Mouse (Mus musculus) erythroid progenitor cell, adult 5-6 weeks (primary cell): ENCODE measurements around the gene Acad8. TPM values are rescaled to one million over a fixed set of nuclear protein-coding genes. Genes with fewer than 3 reads are reported as not detected.

Source experiments
- ATAC-seq: replicated peaks from 2 replicates; pipeline ENCODE4 v1.8.0; 2016; ENCODE audit warnings: moderate number of reproducible peaks, mild to moderate bottlenecking, moderate TSS enrichment, inconsistent platforms; ENCODE audit not compliant: poor library complexity, low FRiP score, severe bottlenecking
- total RNA-seq, 2 experiments: library from RNA; stranded (forward) in 1 of 2; stranded (reverse) in 1 of 2; fragments of 150-400 nt in 1 of 2; fragments of 186-747, 209-891 nt in 1 of 2; gene quantifications; 2 replicates each; pipeline versions ENCODE4 v1.2.3 to v1.2.4; 2015 to 2017; ENCODE audit warnings: low replicate concordance in 2 of 2

The Acad8 gene
- total RNA-seq, 2 experiments from 2014 or later = 4.8 TPM; not detected in 1

DNA sequence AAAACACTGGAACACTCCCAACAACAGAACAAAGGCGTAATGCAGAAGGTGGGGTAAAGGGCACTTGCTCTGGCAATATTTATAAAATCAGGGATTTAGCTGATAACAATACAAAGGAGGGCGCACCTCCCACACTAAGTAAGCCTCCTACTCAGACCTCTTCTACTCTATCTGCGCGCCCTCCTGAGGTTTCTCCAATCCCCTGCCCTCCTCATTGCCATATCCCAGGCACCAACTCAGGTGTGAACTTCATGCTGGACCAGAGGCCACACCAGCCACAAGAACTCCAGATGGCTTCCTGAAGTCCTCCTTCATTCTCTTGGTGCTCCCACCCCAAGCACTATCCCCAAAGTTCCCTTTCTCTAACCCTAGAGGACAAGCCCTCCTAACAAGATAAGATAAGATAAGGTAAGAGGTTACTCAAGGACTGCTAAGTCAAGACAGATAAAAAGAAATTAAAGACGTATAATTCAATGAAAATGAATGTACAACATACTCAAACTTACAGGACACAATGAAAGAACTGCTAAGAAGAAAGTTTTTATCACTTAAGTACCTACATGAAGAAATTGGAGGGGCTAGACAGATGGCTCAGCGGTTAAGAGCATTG is 13.6 kb downstream of the Acad8 start:
- ATAC-seq = no peak

DNA sequence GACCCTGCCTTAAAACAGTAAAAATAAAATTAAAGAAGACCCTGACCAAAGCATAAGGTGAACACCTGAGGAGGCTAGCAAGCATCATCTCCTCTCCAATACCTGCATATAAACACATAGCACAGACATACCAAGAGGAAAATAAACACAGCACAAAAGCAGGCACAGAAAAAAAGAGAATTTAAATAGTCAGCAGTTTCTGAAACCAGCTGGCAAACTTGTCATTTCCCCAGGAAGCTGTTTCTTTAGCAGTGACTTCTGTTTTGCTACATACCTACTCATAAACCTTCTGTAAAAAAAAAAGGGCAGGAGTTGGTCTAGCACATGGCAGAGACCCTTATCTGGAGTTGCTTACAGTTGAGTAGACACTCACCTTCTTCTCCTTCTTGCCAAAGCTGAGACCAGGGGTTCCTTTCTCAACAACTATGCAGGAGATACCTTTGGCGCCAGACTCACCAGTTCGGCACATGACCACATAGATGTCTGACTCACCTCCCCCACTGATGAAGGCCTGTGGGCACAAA is 14.2 kb downstream of the Acad8 start:
- no peak for ATAC-seq

DNA sequence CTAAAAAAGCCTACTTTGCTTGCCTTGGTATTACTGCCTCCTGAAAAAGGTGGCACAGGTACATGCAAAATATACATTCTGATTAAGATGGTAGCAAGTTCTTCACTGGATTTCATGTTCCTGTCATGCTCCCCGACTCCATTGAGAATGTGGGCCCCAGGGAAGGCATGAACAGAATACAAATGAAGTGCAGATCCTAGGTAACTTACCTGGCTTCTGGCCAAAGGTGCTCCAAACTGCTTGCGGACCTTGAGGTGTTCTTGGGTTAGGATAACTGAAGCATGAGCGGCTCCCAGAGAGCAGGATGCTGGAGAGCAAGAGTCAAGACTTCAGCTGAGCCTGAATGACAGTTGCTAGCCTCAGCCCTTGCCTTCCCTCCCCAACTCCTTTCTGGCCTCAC is 20.6 kb downstream of the Acad8 start:
- ATAC-seq = no peak

DNA sequence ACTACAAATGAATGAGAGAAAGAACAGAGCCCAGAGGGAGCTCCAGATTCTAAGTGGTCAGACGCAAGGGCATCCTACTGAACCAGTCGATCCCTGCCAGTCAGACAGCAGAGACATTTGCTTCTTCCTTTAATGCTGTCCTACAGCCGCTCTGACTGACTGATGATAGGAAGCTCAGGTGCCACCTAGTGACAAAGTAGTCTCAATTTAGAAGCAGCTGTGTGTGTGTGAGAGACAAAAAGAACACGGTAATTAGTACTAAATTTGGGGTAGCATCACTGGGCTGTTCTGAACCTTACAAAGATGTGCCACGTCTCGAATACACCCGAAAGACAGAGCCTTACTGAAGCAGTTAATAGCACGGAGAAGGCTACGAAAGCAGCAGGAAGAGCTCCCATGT is 21.6 kb downstream of the Acad8 start:
- no peak for ATAC-seq

DNA sequence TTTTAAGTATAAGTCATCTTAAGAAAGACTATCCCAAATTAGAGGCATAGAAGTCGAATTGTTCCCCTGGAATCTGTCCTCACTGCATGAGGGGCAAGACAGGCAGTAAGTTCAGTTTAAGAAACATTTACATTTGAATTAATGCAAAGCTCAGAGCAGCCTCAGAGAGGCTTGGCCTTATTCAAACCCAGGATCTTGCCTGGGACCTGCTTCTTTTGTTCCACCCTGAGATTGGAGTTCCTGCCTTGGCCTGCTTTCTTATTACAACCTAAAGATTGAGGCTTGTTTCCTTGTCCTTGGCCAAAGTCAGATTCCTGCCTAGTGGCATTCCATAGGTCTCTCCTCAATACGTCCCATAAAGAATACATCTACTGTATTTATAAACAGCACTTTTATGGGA is 51.6 kb downstream of the Acad8 start:
- ATAC-seq = no peak

DNA sequence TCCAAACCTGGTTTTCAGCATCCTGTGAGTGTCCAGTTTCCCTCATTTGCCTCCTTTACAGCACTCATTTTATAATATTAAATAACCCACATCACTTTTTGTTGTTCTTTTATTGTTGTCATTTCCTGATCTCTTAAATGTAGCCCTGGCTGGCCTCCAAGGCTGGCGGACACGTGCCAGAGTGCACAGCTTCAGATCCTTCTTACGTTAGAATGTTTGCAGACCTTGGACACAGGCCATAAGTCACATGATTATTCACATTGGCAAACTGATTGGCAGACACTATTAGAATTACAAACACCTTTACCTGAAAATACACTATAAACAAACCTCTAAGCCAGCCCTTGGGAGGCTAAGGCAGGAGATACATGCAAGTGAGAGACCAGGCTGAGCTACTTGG is 75.2 kb downstream of the Acad8 start:
- ATAC-seq = no peak

Other genes starting within 250 kb of the Acad8 start
- gene Glb1l2, start 193.1 kb downstream of the Acad8 start, total RNA-seq (2015; ENCODE audit: low replicate concordance) = not detected in 2 replicates
- 0.91 TPM in 1 of 2 replicates, not detected in the other for gene Glb1l2, start 193.1 kb downstream of the Acad8 start, total RNA-seq (2017; ENCODE audit: low replicate concordance)
- not detected in 2 replicates for gene Glb1l3, start 138.7 kb downstream of the Acad8 start, total RNA-seq (2015; ENCODE audit: low replicate concordance)
- gene Glb1l3, start 138.7 kb downstream of the Acad8 start, total RNA-seq (2017; ENCODE audit: low replicate concordance) = not detected in 2 replicates
- not detected in 2 replicates for gene Gm1110, start 76.5 kb downstream of the Acad8 start, total RNA-seq (2015; ENCODE audit: low replicate concordance)
- gene Gm1110, start 76.5 kb downstream of the Acad8 start, total RNA-seq (2017; ENCODE audit: low replicate concordance) = not detected in 2 replicates
- gene Thyn1, start 144 bp upstream of the Acad8 start, total RNA-seq (2015; ENCODE audit: low replicate concordance) = 4.6 and 9.7 TPM in 2 replicates
- gene Thyn1, start 144 bp upstream of the Acad8 start, total RNA-seq (2017; ENCODE audit: low replicate concordance) = 3.6 and 10.3 TPM in 2 replicates
- 10.1 and 15.1 TPM in 2 replicates for gene Vps26b, start 30.5 kb upstream of the Acad8 start, total RNA-seq (2015; ENCODE audit: low replicate concordance)
- gene Vps26b, start 30.5 kb upstream of the Acad8 start, total RNA-seq (2017; ENCODE audit: low replicate concordance) = 10.0 and 14.7 TPM in 2 replicates
- gene Ncapd3, start 30.6 kb upstream of the Acad8 start, total RNA-seq (2015; ENCODE audit: low replicate concordance) = 406 and 456 TPM in 2 replicates
- 245 and 279 TPM in 2 replicates for gene Ncapd3, start 30.6 kb upstream of the Acad8 start, total RNA-seq (2017; ENCODE audit: low replicate concordance)
- gene Jam3, start 155.9 kb upstream of the Acad8 start, total RNA-seq (2015; ENCODE audit: low replicate concordance) = not detected in 2 replicates
- gene Jam3, start 155.9 kb upstream of the Acad8 start, total RNA-seq (2017; ENCODE audit: low replicate concordance) = 1.2 TPM in 1 of 2 replicates, not detected in the other